10 mouse cellular contexts compared by ENCODE assay signal in the genomic region with DNA sequence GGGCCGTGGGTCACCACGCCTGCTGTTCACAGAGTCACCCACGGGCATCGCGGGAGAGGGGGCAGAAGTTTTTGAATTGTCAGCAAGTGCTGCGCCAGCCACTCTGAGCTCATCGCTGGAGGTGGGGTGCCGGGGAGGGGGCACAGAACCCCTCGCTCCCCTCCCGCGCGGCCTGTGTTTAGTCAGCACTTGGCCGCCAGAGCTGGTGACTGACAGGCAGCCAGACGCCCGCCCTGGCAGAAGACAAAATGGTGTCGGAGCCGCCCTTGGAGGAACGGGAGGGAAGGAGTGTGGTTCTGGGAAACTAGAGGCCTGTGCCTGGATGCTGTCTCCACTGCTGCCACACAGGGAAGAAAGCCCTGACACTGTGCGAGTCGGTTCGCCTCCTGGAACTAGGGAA. TPM values are rescaled to one million over a fixed set of nuclear protein-coding genes. Genes with fewer than 3 reads are reported as not detected.
DNase-seq lines count a peak whose midpoint lies in the region; ATAC-seq and TF ChIP-seq lines count a peak whose summit lies in the region.
"Had no signal": no experiment of that assay in that cellular context is flagged by ENCODE, and none has a peak within 500 bp of the region (broad histone marks: within the 10 kb centered on the region; RNA-seq: fewer than 3 reads in every experiment).

No protein-coding gene starts in this region.

- TF ChIP-seq POLR2A in kidney, adult 2 months (IDR thresholded peaks at IDR 0.05; ENCODE audit: low read depth, low read length): no peak
- TF ChIP-seq POLR2A in thymus, adult 2 months (IDR thresholded peaks at IDR 0.05; ENCODE audit: control insufficient read depth, extremely low read depth, insufficient read depth, low read length, poor library complexity): no peak

- no peaks in the 10 kb centered on the region for H3K27me3 ChIP-seq in lung, embryonic 14.5 days (ENCODE audit: insufficient read depth, low read length)
- no peaks in the 10 kb centered on the region for H3K27me3 ChIP-seq in embryonic facial prominence, embryonic 12.5 days
- H3K27me3 ChIP-seq in heart, embryonic 12.5 days (replicated peaks): no peaks in the 10 kb centered on the region
- no peaks in the 10 kb centered on the region for H3K27me3 ChIP-seq in kidney, adult 2 months (replicated peaks; ENCODE audit: control insufficient read depth, insufficient read depth, low read length)
- H3K27me3 ChIP-seq in midbrain, embryonic 13.5 days: no peaks in the 10 kb centered on the region
- no peaks in the 10 kb centered on the region for H3K27me3 ChIP-seq in thymus, adult 2 months (ENCODE audit: control insufficient read depth, insufficient read depth, low read length)

- H3K4me1 ChIP-seq in lung, embryonic 14.5 days (ENCODE audit: insufficient read depth): peaks cover 27% of the 10 kb centered on the region
- H3K4me1 ChIP-seq in embryonic facial prominence, embryonic 12.5 days: peaks cover 69% of the 10 kb centered on the region
- peaks cover 75% of the 10 kb centered on the region for H3K4me1 ChIP-seq in heart, embryonic 12.5 days (replicated peaks)
- H3K4me1 ChIP-seq in kidney, adult 2 months (ENCODE audit: control insufficient read depth, insufficient read depth, low read length): peaks cover 36% of the 10 kb centered on the region
- peaks cover 77% of the 10 kb centered on the region for H3K4me1 ChIP-seq in midbrain, embryonic 13.5 days (replicated peaks)
- peaks cover 24% of the 10 kb centered on the region for H3K4me1 ChIP-seq in thymus, adult 2 months (replicated peaks; ENCODE audit: control insufficient read depth, insufficient read depth, low read length)

- H3K27ac ChIP-seq in lung, embryonic 14.5 days (ENCODE audit: low read depth): peak overlapping the region; percentile 55
- peak overlapping the region; percentile 58 for H3K27ac ChIP-seq in embryonic facial prominence, embryonic 12.5 days
- H3K27ac ChIP-seq in heart, embryonic 12.5 days (ENCODE audit: poor library complexity, severe bottlenecking): peak overlapping the region; percentile 75
- peak overlapping the region; percentile 82 for H3K27ac ChIP-seq in kidney, adult 2 months (ENCODE audit: insufficient read depth, low read depth, low read length)
- peak overlapping the region; percentile 35; the same call in 1 of the 2 replicates for H3K27ac ChIP-seq in midbrain, embryonic 13.5 days
- H3K27ac ChIP-seq in thymus, adult 2 months (ENCODE audit: control insufficient read depth, insufficient read depth, low read length): no peak overlapping the region
- H3K27ac ChIP-seq: liver, embryonic 15.5 days had no signal

- no peak for TF ChIP-seq CTCF in lung, embryonic 14.5 days (IDR thresholded peaks at IDR 0.05; ENCODE audit: low read depth)
- TF ChIP-seq CTCF in kidney, adult 2 months (conservative IDR thresholded peaks at IDR 0.05; ENCODE audit: insufficient read depth, insufficient read length, low read depth, low read length): no peak
- TF ChIP-seq CTCF in thymus, adult 2 months (IDR thresholded peaks at IDR 0.05; ENCODE audit: borderline replicate concordance, control insufficient read depth, extremely low read depth, insufficient read depth, low read length, poor library complexity): no peak

- H3K36me3 ChIP-seq in lung, embryonic 14.5 days (ENCODE audit: insufficient read depth): peaks cover 20% of the 10 kb centered on the region
- H3K36me3 ChIP-seq in embryonic facial prominence, embryonic 12.5 days: peaks cover 14% of the 10 kb centered on the region
- peaks cover 21% of the 10 kb centered on the region for H3K36me3 ChIP-seq in heart, embryonic 12.5 days
- H3K36me3 ChIP-seq in kidney, adult 2 months (ENCODE audit: control insufficient read depth, insufficient read depth, low read length): 0 out of 2 replicates have a peak, but pooled peaks cover 2% of the 10 kb centered on the region
- H3K36me3 ChIP-seq in midbrain, embryonic 13.5 days: peaks cover 13% of the 10 kb centered on the region; the same call in 1 of the 2 replicates
- H3K36me3 ChIP-seq in thymus, adult 2 months (ENCODE audit: control insufficient read depth, insufficient read depth, low read length): peaks cover 7% of the 10 kb centered on the region

- no peaks in the 10 kb centered on the region for H3K9me3 ChIP-seq in lung, embryonic 14.5 days (ENCODE audit: low read depth, low read length)
- no peaks in the 10 kb centered on the region for H3K9me3 ChIP-seq in embryonic facial prominence, embryonic 12.5 days
- H3K9me3 ChIP-seq in heart, embryonic 12.5 days (replicated peaks): no peaks in the 10 kb centered on the region
- no peaks in the 10 kb centered on the region for H3K9me3 ChIP-seq in midbrain, embryonic 13.5 days
- H3K9me3 ChIP-seq: liver, embryonic 15.5 days had no signal

- peak overlapping the region; percentile 35 for H3K4me2 ChIP-seq in lung, embryonic 14.5 days
- H3K4me2 ChIP-seq in embryonic facial prominence, embryonic 12.5 days (replicated peaks): no peak overlapping the region
- H3K4me2 ChIP-seq in heart, embryonic 12.5 days: peak overlapping the region; percentile 23; the same call in 1 of the 2 replicates
- no peak overlapping the region for H3K4me2 ChIP-seq in midbrain, embryonic 13.5 days (replicated peaks)
- H3K4me2 ChIP-seq: liver, embryonic 15.5 days had no signal

- DNase-seq in lung, embryonic 14.5 days: peak; percentile 57
- no peak for DNase-seq in lung, postnatal 25 days (ENCODE audit: low spot score)
- peak; percentile 51 for DNase-seq in kidney, adult 2 months
- no peak for DNase-seq in thymus, adult 2 months
- no peak for DNase-seq in urinary bladder, postnatal 10 days (ENCODE audit: low spot score)

- H3K9ac ChIP-seq in lung, embryonic 14.5 days: peak overlapping the region; percentile 30; the same call in 1 of the 2 replicates
- H3K9ac ChIP-seq in embryonic facial prominence, embryonic 12.5 days: no peak overlapping the region
- peak overlapping the region; percentile 53; the same call in 1 of the 2 replicates for H3K9ac ChIP-seq in heart, embryonic 12.5 days
- 0 out of 2 replicates have a peak overlapping the region, but pooled peaks have one; percentile 19 for H3K9ac ChIP-seq in midbrain, embryonic 13.5 days (replicated peaks)
- H3K9ac ChIP-seq: liver, embryonic 15.5 days had no signal

- H3K4me3 ChIP-seq in lung, embryonic 14.5 days (ENCODE audit: low read depth, low read length): no peak overlapping the region
- no peak overlapping the region for H3K4me3 ChIP-seq in embryonic facial prominence, embryonic 12.5 days
- H3K4me3 ChIP-seq in heart, embryonic 12.5 days: no peak overlapping the region
- H3K4me3 ChIP-seq in kidney, adult 2 months (ENCODE audit: insufficient read depth, low read depth, low read length): no peak overlapping the region
- H3K4me3 ChIP-seq in midbrain, embryonic 13.5 days (replicated peaks): no peak overlapping the region
- no peak overlapping the region for H3K4me3 ChIP-seq in thymus, adult 2 months (ENCODE audit: control insufficient read depth, insufficient read depth, low read length)
- H3K4me3 ChIP-seq: erythroblast, embryonic 14.5 days; liver, embryonic 15.5 days had no signal

- peak; percentile 19; the same call in 1 of the 2 replicates for ATAC-seq in lung, embryonic 14.5 days (ENCODE audit: insufficient read depth)
- ATAC-seq in embryonic facial prominence, embryonic 12.5 days (ENCODE audit: insufficient number of reproducible peaks, insufficient read depth, low FRiP score, low TSS enrichment): no peak
- no peak for ATAC-seq in heart, embryonic 12.5 days (ENCODE audit: insufficient number of reproducible peaks, low FRiP score)
- no peak for ATAC-seq in midbrain, embryonic 13.5 days

- WGBS in lung, embryonic 14.5 days: 26% methylated on average over 21 of the region's 21 CpGs
- 40% methylated on average over 21 of the region's 21 CpGs for WGBS in embryonic facial prominence, embryonic 12.5 days
- WGBS in heart, embryonic 12.5 days: 38% methylated on average over 21 of the region's 21 CpGs
- 45% methylated on average over 21 of the region's 21 CpGs for WGBS in kidney, adult 2 months
- 50% methylated on average over 21 of the region's 21 CpGs for WGBS in midbrain, embryonic 13.5 days
- 89% methylated on average over 21 of the region's 21 CpGs for WGBS in thymus, adult 2 months

RNA-seq across cellular contexts. Expression of gene Cd164l2, which starts 11.6 kb away (rescaled TPM):
- polyA plus RNA-seq in lung, embryonic 14.5 days (2014; fragmentation: Nextera tagmentation; extraction: Ambion mirVana): 5.0 and 7.4 TPM in 2 replicates
- 2.2 and 3.7 TPM in 2 replicates for polyA plus RNA-seq in embryonic facial prominence, embryonic 12.5 days (2016; fragmentation: Nextera tagmentation; extraction: Ambion mirVana)
- polyA plus RNA-seq in heart, embryonic 12.5 days (2016; fragmentation: Nextera tagmentation; extraction: Ambion mirVana): 0.34 TPM in 1 of 2 replicates, not detected in the other
- polyA plus RNA-seq in kidney, adult 2 months (2012; rRNA removed): 15.3 and 17.7 TPM in 2 replicates
- 0.67 and 1.3 TPM in 2 replicates for polyA plus RNA-seq in midbrain, embryonic 13.5 days (2015; fragmentation: Nextera tagmentation; extraction: Ambion mirVana)
- polyA plus RNA-seq in thymus, adult 2 months (2012; rRNA removed): 0.90 and 1.1 TPM in 2 replicates
- polyA plus RNA-seq: erythroblast, embryonic 14.5 days; liver, embryonic 15.5 days had no signal

RNA-seq across cellular contexts. Expression of gene Gpr3, which starts 12.0 kb away (rescaled TPM):
- polyA plus RNA-seq in lung, embryonic 14.5 days (2014; fragmentation: Nextera tagmentation; extraction: Ambion mirVana): 0.18 TPM in 1 of 2 replicates, not detected in the other
- polyA plus RNA-seq in embryonic facial prominence, embryonic 12.5 days (2016; fragmentation: Nextera tagmentation; extraction: Ambion mirVana): 0.13 TPM in 1 of 2 replicates, not detected in the other
- 0.27 and 0.37 TPM in 2 replicates for polyA plus RNA-seq in heart, embryonic 12.5 days (2016; fragmentation: Nextera tagmentation; extraction: Ambion mirVana)
- 0.39 and 0.53 TPM in 2 replicates for polyA plus RNA-seq in kidney, adult 2 months (2012; rRNA removed)
- 0.22 and 0.67 TPM in 2 replicates for polyA plus RNA-seq in midbrain, embryonic 13.5 days (2015; fragmentation: Nextera tagmentation; extraction: Ambion mirVana)
- 0.15 TPM in 1 of 2 replicates, not detected in the other for polyA plus RNA-seq in thymus, adult 2 months (2012; rRNA removed)
- polyA plus RNA-seq: erythroblast, embryonic 14.5 days; liver, embryonic 15.5 days had no signal

RNA-seq across cellular contexts. Expression of gene Map3k6, which starts 40.3 kb away (rescaled TPM):
- 2.0 and 2.2 TPM in 2 replicates for polyA plus RNA-seq in lung, embryonic 14.5 days (2014; fragmentation: Nextera tagmentation; extraction: Ambion mirVana)
- 2.6 and 2.7 TPM in 2 replicates for polyA plus RNA-seq in embryonic facial prominence, embryonic 12.5 days (2016; fragmentation: Nextera tagmentation; extraction: Ambion mirVana)
- polyA plus RNA-seq in heart, embryonic 12.5 days (2016; fragmentation: Nextera tagmentation; extraction: Ambion mirVana): 2.3 and 3.2 TPM in 2 replicates
- 3.8 and 4.3 TPM in 2 replicates for polyA plus RNA-seq in kidney, adult 2 months (2012; rRNA removed)
- 0.79 and 2.3 TPM in 2 replicates for polyA plus RNA-seq in midbrain, embryonic 13.5 days (2015; fragmentation: Nextera tagmentation; extraction: Ambion mirVana)
- polyA plus RNA-seq in thymus, adult 2 months (2012; rRNA removed): 2.8 and 4.6 TPM in 2 replicates

Comparison
In these comparisons a context has a peak if more than half of its experiments do, and no peak if none do; other contexts are left out.
1. DNase-seq: peak in lung, embryonic 14.5 days (single experiment) and kidney, adult 2 months (single experiment); none in lung, postnatal 25 days (single experiment), thymus, adult 2 months (single experiment) and urinary bladder, postnatal 10 days (single experiment).
2. H3K4me2 ChIP-seq: peak in lung, embryonic 14.5 days (single experiment) and heart, embryonic 12.5 days (single experiment); none in embryonic facial prominence, embryonic 12.5 days (single experiment) and midbrain, embryonic 13.5 days (single experiment).